Mouse (Mus musculus) bone marrow, adult 2 months (tissue): ENCODE results near the gene Apaf1. TPM values are rescaled to one million over a fixed set of nuclear protein-coding genes. Genes with fewer than 3 reads are reported as not detected.

Source experiments
- H3K27ac ChIP-seq: fragments of 200-500 bp; 2 replicates; pipeline ENCODE4 v1.5.1; 2012; ENCODE audit warnings: low read depth, mild to moderate bottlenecking, control low read depth, inconsistent platforms, low read length; ENCODE audit not compliant: control insufficient read depth, poor library complexity, insufficient read depth
- H3K4me1 ChIP-seq: fragments of 200-500 bp; 2 replicates; pipeline ENCODE4 v1.6.1; 2011; ENCODE audit warnings: low read length; ENCODE audit not compliant: control insufficient read depth, insufficient read depth
- H3K4me3 ChIP-seq: fragments of 200-500 bp; replicated peaks from 2 replicates; pipeline ENCODE3; 2011; ENCODE audit warnings: mild to moderate bottlenecking, low read depth, low read length, control low read depth; ENCODE audit not compliant: control insufficient read depth
- CTCF ChIP-seq: fragments of 200-500 bp; IDR thresholded peaks from 2 replicates; pipeline ENCODE4 v1.5.1; 2011; ENCODE audit warnings: low read length, control low read depth; ENCODE audit not compliant: control insufficient read depth, insufficient read depth
- POLR2A ChIP-seq: fragments of 200-500 bp; IDR thresholded peaks from 2 replicates; pipeline ENCODE4 v1.6.1; 2011; ENCODE audit warnings: low read depth, mild to moderate bottlenecking, control low read depth, low read length, borderline replicate concordance; ENCODE audit not compliant: control insufficient read depth
- WGBS: fragments of 180-500 bp; shearing (Covaris S2); methylation state at CpG from one replicate; pipeline ENCODE4 v1.1.7; 2018; 5-methylcytosine and 5-hydroxymethylcytosine counted together
- polyA plus RNA-seq: library from polyadenylated mRNA; stranded (reverse); fragments of >200 nt; gene quantifications from 2 replicates; pipeline ENCODE4 v1.2.4, GENCODE M21; 2011; ENCODE audit warnings: low replicate concordance; ENCODE audit not compliant: missing spikeins, insufficient read depth, insufficient read length

Gene Apaf1
- polyA plus RNA-seq, 1 experiment, result 35.4 TPM

DNA sequence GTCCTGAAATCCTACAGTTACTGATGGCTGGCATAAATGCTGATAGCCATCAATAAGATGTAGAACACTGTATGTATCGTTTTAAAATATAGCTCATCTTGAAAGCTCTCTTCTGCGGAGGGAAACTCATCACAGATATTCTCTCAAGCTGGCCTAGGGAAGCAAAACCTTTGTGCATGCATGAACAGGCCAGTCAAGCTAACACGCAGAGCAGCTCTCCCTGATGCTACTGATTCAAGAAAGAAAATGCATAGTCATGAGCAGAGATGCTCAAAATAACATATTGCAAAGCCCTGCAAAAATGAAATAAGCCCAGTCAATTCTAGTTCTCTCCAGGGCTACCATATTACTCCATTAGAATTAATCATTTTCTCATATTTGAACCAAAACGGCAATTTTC, 55.1 kb downstream of the Apaf1 start:
- TF ChIP-seq POLR2A, result no peak
- no peak for TF ChIP-seq CTCF
- H3K4me1 ChIP-seq, result no peaks in the 10 kb centered on the region
- no peak overlapping the region for H3K27ac ChIP-seq
- no peak overlapping the region for H3K4me3 ChIP-seq
- 87% methylated on average over 4 of the region's 4 CpGs for WGBS

DNA sequence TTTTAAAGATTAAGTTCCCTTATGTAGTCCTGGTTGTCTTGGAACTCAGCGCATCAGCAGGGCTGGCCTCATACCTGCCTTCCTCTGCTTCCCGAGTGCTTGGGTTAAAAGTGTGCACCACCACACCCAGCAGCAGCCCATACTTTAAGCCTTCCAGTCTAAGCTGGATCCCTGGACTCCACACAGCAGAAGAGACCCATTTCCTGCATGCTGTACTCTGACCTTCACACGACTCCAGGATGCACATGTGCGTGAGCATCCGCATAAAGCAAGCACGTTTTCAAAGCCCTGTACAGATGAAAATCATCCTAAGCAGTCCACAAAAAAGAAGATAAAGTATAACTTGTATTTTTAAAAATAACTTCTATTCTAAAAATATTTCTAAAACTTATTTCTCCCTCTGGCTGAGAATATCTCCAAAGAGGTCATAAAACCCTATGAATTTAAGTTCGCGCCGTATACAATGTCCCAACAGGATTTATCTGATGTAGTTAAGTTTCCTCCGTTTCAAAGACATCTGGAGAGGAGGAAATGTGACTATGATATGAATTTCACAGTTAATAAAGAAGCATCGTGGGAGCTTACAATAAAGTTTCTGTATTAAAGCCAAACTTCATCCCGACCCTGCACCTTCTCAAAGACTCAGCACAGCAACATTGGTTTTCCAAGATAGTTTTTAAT, 76.6 kb downstream of the Apaf1 start:
- 88% methylated on average over 12 of the region's 12 CpGs for WGBS
- Histone ChIP-seq H3K4me3 (no peak overlapping the region), H3K4me1 (no peaks in the 10 kb centered on the region), H3K27ac (no peak overlapping the region)
- TF ChIP-seq CTCF (no peak), POLR2A (no peak)

GRCm38 (mm10) chr10:91001421-91001820, 81.1 kb downstream of the Apaf1 start:
- no peaks in the 10 kb centered on the region for H3K4me1 ChIP-seq
- TF ChIP-seq CTCF (no peak), POLR2A (no peak)
- WGBS, result 90% methylated on average over 13 of the region's 13 CpGs

GRCm38 (mm10) chr10:90999899-91000298, 82.7 kb downstream of the Apaf1 start:
- Histone ChIP-seq H3K4me1 (no peaks in the 10 kb centered on the region), H3K27ac (no peak overlapping the region), H3K4me3 (no peak overlapping the region)
- 76% methylated on average over 5 of the region's 5 CpGs for WGBS
- TF ChIP-seq POLR2A (no peak), CTCF (no peak)

More at GRCm38 (mm10) chr10:91001421-91001820, 81.1 kb downstream of the Apaf1 start:
- Histone ChIP-seq H3K27ac (no peak overlapping the region), H3K4me3 (no peak overlapping the region)

DNA sequence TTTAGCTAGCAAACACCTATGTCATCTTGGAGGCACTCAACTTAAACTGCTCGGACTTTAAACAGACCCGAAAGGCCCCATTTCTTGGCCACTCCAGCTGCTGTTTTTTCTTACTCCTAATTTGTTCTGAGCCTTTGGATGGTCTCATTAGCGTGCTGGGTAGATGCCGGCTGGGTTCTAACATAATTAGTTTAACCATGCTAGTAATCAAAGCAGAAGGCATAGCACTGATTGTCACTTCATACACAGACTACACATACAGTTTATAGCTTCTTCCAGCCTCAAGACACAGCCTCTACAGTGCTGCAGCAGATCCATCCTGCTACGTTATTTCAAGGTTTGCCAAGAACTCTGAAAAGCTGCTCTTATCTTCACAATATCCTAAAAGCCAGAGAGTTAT, 88.7 kb downstream of the Apaf1 start:
- H3K4me1 ChIP-seq, result no peaks in the 10 kb centered on the region; the same call in 1 of the 2 replicates
- TF ChIP-seq POLR2A (no peak), CTCF (no peak)

DNA sequence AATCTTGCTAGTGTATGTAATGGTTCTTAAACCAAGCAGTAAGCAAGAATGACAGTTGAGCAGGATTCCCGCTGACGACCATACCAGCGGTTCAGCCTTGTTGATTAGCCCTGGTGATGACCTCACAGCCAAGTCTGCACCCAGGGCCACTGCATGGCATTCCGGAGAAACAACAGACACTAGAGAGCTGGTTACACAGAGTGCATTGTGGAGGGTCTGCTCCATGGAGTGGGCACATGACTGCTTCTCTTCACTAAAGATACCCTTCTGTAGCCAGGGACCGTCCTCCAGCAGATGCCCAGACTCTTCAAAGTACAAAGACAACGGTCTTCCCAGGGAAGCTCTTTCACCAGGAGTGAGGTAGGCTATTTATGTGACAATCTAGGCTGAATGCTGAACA, 90.3 kb downstream of the Apaf1 start:
- 90% methylated on average over 6 of the region's 6 CpGs for WGBS
- H3K4me1 ChIP-seq, result no peaks in the 10 kb centered on the region; the same call in 1 of the 2 replicates
- no peak for TF ChIP-seq POLR2A
- no peak for TF ChIP-seq CTCF
- H3K4me3 ChIP-seq, result no peak overlapping the region
- H3K27ac ChIP-seq, result no peak overlapping the region

More for the DNA sequence above, 88.7 kb downstream of the Apaf1 start:
- WGBS, result 91% methylated on average over 5 of the region's 5 CpGs
- Histone ChIP-seq H3K4me3 (no peak overlapping the region), H3K27ac (no peak overlapping the region)

DNA sequence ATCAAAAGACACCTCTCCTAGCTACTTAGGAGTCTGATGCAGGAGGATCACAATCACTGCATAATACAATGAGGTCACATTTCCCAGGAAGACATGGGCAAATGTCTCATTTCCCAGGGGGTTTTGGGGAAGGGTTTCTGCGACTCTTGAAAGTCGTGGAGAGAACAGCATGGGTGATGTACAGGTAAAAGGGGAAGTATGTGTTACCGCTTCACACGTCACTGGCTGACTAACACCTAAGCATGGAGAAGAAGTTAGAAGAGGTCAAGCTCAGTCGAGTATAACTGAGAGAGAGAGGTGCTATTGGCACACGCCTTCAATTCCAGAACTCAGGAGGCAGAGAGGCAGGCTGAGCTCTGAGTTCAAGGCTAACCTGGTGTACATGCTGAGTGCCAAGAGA, 92.2 kb downstream of the Apaf1 start:
- no peak for TF ChIP-seq CTCF
- TF ChIP-seq POLR2A, result no peak
- H3K4me3 ChIP-seq, result no peak overlapping the region
- no peak overlapping the region for H3K27ac ChIP-seq
- no peaks in the 10 kb centered on the region; the same call in 1 of the 2 replicates for H3K4me1 ChIP-seq
- 74% methylated on average over 6 of the region's 6 CpGs for WGBS

DNA sequence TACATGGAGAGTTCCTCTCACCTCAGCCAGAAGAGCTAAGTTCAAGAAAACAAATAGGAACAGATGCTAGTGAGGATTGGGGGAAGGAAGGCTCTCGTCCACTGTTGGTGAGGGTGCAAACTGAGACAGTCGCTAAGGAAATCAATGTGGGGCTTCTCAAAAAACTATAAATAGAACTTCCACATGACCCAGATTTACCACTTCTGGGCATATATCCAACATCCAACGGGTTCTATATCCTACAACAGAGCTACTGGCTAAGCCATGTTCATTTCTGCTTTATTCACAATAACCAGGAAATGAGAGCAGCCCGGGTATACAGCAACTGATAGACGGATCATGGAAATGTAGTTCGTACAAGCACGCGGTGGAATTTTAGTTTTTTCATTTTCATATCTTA, 99.5 kb downstream of the Apaf1 start:
- TF ChIP-seq CTCF (no peak), POLR2A (no peak)
- Histone ChIP-seq H3K4me3 (no peak overlapping the region), H3K4me1 (no peaks in the 10 kb centered on the region; the same call in 1 of the 2 replicates), H3K27ac (no peak overlapping the region)
- WGBS, result 27% methylated on average over 8 of the region's 8 CpGs
